Mouse (Mus musculus) lung, embryonic 15.5 days (tissue): Measurements from ENCODE around the gene Dhrs7. TPM values are rescaled to one million over a fixed set of nuclear protein-coding genes. Genes with fewer than 3 reads are reported as not detected.
"Not testable (repeated sequence)": the region's sequence is repeated elsewhere in the genome, so short reads cannot be mapped to it uniquely, and the experiment has no call there.

Source experiments
- ATAC-seq: fragments of 200-750 bp; cut with Nextera tagmentation; 2 replicates; pipeline ENCODE4 v1.8.0; 2017; ENCODE audit warnings: moderate number of reproducible peaks, borderline replicate concordance; ENCODE audit not compliant: low FRiP score, low TSS enrichment; ENCODE audit errors: extremely low read depth
- H3K27ac ChIP-seq: fragments of 300-500 bp; sonication (generic); 2 replicates; pipeline ENCODE4 v1.5.1; 2015; ENCODE audit warnings: moderate library complexity, mild to moderate bottlenecking, inconsistent platforms
- H3K27me3 ChIP-seq: fragments of 300-500 bp; sonication (generic); 2 replicates; pipeline ENCODE4 v1.6.1; 2015; ENCODE audit warnings: inconsistent platforms
- H3K36me3 ChIP-seq: fragments of 300-500 bp; sonication (generic); 2 replicates; pipeline ENCODE4 v1.6.1; 2015; ENCODE audit warnings: inconsistent platforms
- H3K4me1 ChIP-seq: fragments of 300-500 bp; sonication (generic); 2 replicates; pipeline ENCODE4 v1.6.1; 2015; ENCODE audit warnings: inconsistent platforms
- H3K4me2 ChIP-seq: fragments of 300-500 bp; sonication (generic); 2 replicates; pipeline ENCODE4 v1.6.1; 2015; ENCODE audit warnings: inconsistent platforms, mild to moderate bottlenecking, moderate library complexity
- H3K4me3 ChIP-seq: fragments of 300-500 bp; sonication (generic); 2 replicates; pipeline ENCODE4 v1.5.1; 2015; ENCODE audit warnings: mild to moderate bottlenecking, inconsistent platforms
- H3K9ac ChIP-seq: fragments of 300-500 bp; sonication (generic); 2 replicates; pipeline ENCODE4 v1.6.1; 2015; ENCODE audit warnings: inconsistent platforms
- H3K9me3 ChIP-seq: fragments of 300-500 bp; sonication (generic); 2 replicates; pipeline ENCODE4 v1.6.1; 2016; ENCODE audit warnings: inconsistent platforms
- WGBS: fragments of 180-500 bp; shearing (Covaris S2); methylation state at CpG from one replicate; pipeline ENCODE4 v1.1.7; 2015; 5-methylcytosine and 5-hydroxymethylcytosine counted together
- polyA plus RNA-seq: library from polyadenylated mRNA; unstranded; fragments of >200 nt; fragmentation: Nextera tagmentation; extraction: Ambion mirVana; gene quantifications from 2 replicates; pipeline ENCODE4 v1.2.1, GENCODE M21; 2015

Gene Dhrs7
- polyA plus RNA-seq, result 49.6 and 57.6 TPM in 2 replicates

DNA sequence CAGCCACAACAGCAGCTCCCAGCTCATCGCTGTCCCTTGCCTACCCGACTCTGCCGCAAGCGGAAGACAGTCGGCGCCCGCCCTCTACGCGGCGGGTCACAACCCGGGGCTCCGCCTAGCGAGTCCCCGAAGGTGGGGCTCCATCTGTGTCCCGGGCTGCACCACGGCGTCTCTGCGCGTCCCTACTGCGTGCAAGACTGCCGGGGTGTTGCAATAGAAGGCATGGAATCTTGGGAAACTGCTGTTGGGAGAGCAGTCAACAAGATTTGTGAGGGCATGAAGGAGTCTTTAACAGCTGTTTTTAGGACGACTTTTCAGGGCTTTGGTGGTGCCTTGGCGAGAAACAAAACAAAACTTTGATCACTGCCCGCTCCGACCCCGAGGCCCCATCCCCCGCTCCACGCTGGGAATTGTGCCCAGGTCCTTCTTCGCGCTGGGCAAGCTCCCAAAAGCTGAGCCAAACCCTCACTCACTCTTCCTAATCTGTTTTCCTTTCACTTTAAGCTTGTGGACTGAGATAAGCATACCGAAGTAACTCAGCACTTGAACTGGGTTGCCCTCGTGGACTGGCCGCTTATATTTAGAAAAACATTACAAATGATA is at the start of gene Dhrs7:
Dhrs7 (minus strand) TSS at position 175 of the 603 bp plus-strand sequence.
- H3K27ac ChIP-seq, result peak within 1 kb of the TSS; percentile 93
- H3K9ac ChIP-seq, result peak within 1 kb of the TSS; percentile 61
- peak within 1 kb of the TSS; percentile 67 for H3K4me3 ChIP-seq
- no peaks in the 10 kb centered on the region for H3K9me3 ChIP-seq
- under 1% methylated on average over 33 of the region's 33 CpGs for WGBS
- peaks cover 22% of the 10 kb centered on the region for H3K4me1 ChIP-seq
- H3K36me3 ChIP-seq, result no peaks in the 10 kb centered on the region
- H3K27me3 ChIP-seq, result no peaks in the 10 kb centered on the region
- ATAC-seq, result peak; percentile 96
- peak within 1 kb of the TSS; percentile 91 for H3K4me2 ChIP-seq

DNA sequence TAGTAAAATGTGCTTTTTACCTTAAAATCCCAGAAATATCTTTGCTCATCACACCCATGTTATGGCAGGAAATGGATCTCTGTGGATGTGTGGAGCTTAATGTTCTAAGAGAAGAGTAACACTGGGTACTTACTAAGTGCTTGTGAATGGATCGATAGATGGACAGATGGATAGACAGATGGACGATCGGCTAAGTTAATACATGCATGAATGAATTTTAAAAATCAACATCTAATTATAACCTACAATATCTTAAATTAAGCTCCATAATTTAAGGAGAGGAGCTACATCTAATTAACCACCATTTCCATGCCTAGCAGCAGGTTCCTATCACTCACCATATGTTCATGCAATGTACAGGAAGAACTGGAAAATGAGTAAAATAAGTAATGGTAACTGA is 45.3 kb upstream of the Dhrs7 start:
- no peak overlapping the region for H3K9ac ChIP-seq
- H3K9me3 ChIP-seq, result no peaks in the 10 kb centered on the region
- H3K27me3 ChIP-seq, result no peaks in the 10 kb centered on the region
- WGBS, result 87% methylated on average over 3 of the region's 3 CpGs
- ATAC-seq, result no peak
- H3K36me3 ChIP-seq, result no peaks in the 10 kb centered on the region
- no peak overlapping the region for H3K4me3 ChIP-seq
- H3K4me2 ChIP-seq, result no peak overlapping the region
- H3K4me1 ChIP-seq, result no peaks in the 10 kb centered on the region
- H3K27ac ChIP-seq, result no peak overlapping the region

DNA sequence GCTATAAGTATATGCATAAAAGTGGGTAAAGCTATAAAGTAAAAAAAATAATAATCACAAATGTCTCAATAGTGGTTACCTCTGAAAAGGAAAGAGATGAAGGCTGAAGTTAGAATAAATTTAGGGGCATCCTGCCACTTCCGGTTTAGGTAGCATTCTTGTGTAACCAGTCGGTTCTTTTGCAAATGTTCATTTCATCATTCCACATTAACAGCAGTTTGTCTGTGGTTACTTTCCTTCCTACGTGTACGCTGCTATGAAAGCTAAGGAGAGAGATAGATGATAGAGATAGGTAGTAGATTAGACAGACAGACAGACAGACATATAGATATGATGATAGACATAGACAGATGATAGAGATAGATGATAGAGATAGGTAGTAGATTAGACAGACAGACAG is 39.4 kb upstream of the Dhrs7 start:
- Histone ChIP-seq H3K36me3 (no peaks in the 10 kb centered on the region), H3K4me1 (no peaks in the 10 kb centered on the region), H3K4me2 (no peak overlapping the region), H3K9me3 (no peaks in the 10 kb centered on the region), H3K4me3 (no peak overlapping the region), H3K27ac (no peak overlapping the region), H3K9ac (no peak overlapping the region), H3K27me3 (no peaks in the 10 kb centered on the region)
- 79% methylated on average over 4 of the region's 4 CpGs for WGBS
- ATAC-seq, result no peak

DNA sequence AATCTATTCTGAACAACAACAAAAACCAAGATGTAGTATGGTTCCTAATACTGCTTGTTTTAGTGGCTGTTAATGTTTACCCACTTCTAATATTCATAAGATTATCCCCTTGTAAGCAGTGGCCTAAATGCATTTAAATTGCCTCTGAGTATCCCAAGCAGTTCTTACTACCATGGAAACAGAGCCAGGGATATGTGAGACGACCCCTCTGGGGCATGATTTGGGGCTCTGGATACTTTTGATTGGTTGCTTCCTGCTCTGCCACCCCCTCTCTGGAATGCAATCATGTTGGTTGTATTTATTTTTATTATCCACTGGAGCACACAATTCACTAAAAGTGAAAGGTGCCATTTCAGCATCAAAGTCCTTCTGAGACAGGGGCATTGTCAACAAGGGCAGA is 35.3 kb upstream of the Dhrs7 start:
- H3K9me3 ChIP-seq, result no peaks in the 10 kb centered on the region
- H3K36me3 ChIP-seq, result no peaks in the 10 kb centered on the region
- H3K9ac ChIP-seq, result no peak overlapping the region
- no peak overlapping the region for H3K4me2 ChIP-seq
- peaks cover 1% of the 10 kb centered on the region; the same call in 1 of the 2 replicates for H3K4me1 ChIP-seq
- H3K27ac ChIP-seq, result no peak overlapping the region
- no peaks in the 10 kb centered on the region for H3K27me3 ChIP-seq
- ATAC-seq, result no peak
- WGBS, result 21% methylated on average over 1 of the region's 1 CpGs
- H3K4me3 ChIP-seq, result no peak overlapping the region

DNA sequence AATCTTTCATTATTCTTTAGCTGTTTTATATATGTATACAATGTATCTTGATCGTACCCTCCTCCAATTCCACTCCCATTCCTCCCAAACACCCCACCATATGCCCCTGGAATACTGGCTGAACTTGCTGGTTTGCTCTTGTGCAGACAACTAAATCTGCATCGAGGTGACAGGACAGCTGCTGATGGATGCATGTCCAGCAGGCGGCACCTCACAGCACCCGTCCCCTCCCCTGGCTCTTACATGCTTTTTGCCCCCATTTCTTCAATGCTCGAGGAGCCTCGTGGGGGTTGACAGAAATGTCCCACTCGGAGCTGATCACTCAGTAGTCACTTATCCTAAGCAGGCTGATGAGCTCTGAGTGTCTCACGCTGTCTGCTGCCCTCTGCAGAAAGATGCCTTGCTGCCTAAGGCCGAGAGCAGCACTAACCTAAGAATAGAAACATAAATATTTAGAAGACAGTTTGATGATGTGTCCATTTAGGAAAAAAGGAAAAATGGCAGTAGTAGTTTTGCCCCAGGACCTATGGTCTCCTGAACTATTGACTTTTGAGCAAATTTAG is 30.3 kb upstream of the Dhrs7 start:
- Histone ChIP-seq H3K9me3 (no peaks in the 10 kb centered on the region), H3K27me3 (no peaks in the 10 kb centered on the region), H3K4me3 (no peak overlapping the region), H3K27ac (no peak overlapping the region), H3K4me1 (peaks cover 4% of the 10 kb centered on the region; the same call in 1 of the 2 replicates), H3K36me3 (no peaks in the 10 kb centered on the region), H3K9ac (no peak overlapping the region), H3K4me2 (peak overlapping the region; percentile 33)
- WGBS, result 17% methylated on average over 9 of the region's 9 CpGs
- ATAC-seq, result peak; percentile 19; the same call in 1 of the 2 replicates

DNA sequence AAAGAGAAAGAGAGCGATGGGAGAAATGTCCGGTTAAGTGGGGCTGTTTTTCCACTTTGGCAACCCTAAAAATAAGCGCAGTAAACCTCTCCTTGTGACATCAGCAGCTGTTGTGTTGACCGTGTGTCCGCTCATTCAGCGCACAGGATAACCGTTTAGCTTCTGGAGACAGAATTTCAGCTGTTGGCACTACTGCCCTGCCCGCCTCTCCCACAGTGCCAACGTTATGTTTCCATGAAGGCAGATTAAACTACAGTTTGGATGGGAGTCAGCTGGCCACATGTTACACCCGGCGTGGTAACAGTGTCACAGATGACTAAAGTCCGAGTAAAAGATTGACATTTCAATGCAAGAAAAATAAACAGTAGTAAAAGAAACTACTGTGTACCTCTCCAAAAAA is 29.7 kb upstream of the Dhrs7 start:
- no peak overlapping the region for H3K27ac ChIP-seq
- no peak; the same call in 1 of the 2 replicates for ATAC-seq
- no peak overlapping the region for H3K4me3 ChIP-seq
- H3K36me3 ChIP-seq, result no peaks in the 10 kb centered on the region
- H3K4me2 ChIP-seq, result peak overlapping the region; percentile 9; the same call in 1 of the 2 replicates
- peaks cover 4% of the 10 kb centered on the region; the same call in 1 of the 2 replicates for H3K4me1 ChIP-seq
- no peak overlapping the region for H3K9ac ChIP-seq
- WGBS, result 43% methylated on average over 12 of the region's 12 CpGs
- no peaks in the 10 kb centered on the region for H3K9me3 ChIP-seq
- H3K27me3 ChIP-seq, result no peaks in the 10 kb centered on the region

DNA sequence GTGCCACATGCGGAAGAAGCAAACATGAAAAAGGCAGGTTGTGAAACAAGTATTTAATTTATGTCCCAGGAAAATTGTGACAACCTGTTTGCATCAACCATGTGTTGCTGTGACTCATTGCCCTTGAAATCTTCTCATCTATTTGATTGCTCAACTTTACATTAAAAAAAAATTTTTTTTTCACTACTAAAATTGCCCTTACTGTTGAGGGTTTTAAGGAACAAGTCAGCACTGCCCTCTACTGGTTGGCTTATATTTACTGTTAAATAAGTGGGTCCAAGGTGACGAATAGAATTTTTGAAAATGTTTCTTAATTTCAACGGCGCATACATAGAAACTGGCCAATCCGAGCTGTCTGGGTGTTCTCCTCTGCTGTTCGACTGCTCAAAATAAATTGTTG is 29.2 kb upstream of the Dhrs7 start:
- Histone ChIP-seq H3K4me3 (no peak overlapping the region), H3K9ac (no peak overlapping the region), H3K4me1 (peaks cover 4% of the 10 kb centered on the region; the same call in 1 of the 2 replicates), H3K36me3 (no peaks in the 10 kb centered on the region), H3K27ac (no peak overlapping the region), H3K27me3 (no peaks in the 10 kb centered on the region), H3K9me3 (no peaks in the 10 kb centered on the region), H3K4me2 (peak overlapping the region; percentile 9; the same call in 1 of the 2 replicates)
- 31% methylated on average over 6 of the region's 6 CpGs for WGBS
- no peak for ATAC-seq

DNA sequence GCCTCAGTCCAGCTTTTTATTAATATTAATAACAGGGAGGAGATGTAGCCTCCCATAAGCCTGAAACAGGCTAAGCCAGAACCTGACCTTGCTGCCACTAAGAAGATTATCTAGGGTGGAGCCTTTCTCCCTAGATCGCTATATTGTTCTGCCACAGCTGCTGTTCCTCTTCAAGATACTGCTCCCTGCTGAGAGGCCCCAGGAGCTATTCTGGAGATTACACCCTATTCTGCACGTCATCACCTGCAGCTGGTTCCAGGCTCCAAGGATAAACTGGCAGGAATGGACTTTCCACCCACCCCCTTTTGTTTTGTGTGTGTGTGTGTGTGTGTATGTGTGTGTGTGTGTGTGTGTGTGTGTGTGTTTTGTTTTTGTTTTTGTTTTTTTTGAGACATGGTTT is 23.6 kb upstream of the Dhrs7 start:
- H3K9me3 ChIP-seq, H3K9ac ChIP-seq, ATAC-seq, H3K36me3 ChIP-seq, H3K27me3 ChIP-seq, H3K4me3 ChIP-seq, H3K27ac ChIP-seq, H3K4me2 ChIP-seq, H3K4me1 ChIP-seq: not testable (repeated sequence)
- 61% methylated on average over 2 of the region's 2 CpGs for WGBS

DNA sequence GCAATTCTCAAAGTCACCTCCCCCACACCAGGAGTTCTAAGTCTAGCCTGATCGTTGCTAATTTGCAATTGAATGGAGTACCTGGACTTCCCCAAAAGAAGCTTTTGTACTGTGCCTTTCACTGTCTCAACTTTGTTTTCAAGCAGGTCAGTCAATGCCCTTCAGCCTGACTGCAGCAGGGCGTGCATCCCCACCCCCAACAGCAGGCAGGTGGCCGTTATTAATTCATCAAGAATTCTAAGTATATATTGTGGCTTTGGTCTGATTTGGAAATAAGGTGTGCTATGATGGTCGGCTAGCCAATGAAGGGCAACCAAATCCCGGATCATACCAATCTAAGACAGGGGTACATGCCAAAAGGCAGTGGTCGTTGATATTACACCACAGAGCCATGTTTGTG is 23.0 kb upstream of the Dhrs7 start:
- H3K9me3 ChIP-seq, H3K4me2 ChIP-seq, H3K4me3 ChIP-seq, H3K36me3 ChIP-seq, H3K27ac ChIP-seq, H3K4me1 ChIP-seq, H3K27me3 ChIP-seq, ATAC-seq, H3K9ac ChIP-seq: not testable (repeated sequence)
- 61% methylated on average over 6 of the region's 6 CpGs for WGBS

DNA sequence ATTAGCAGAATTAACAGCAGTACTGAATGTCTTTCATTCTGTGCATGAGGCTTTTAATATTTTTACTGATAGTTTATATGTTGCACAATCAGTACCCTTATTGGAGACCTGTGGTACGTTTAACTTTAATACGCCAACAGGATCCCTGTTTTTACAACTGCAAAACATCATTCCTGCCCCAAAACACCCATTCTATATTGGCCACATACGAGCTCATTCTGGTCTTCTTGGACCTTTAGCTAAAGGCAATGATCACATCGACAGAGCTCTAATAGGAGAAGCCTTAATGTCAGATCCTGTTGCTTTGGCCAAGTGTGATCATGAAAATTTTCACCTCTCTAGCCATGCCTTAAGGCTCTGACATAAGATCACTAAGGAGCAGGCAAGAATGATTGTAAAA is 21.9 kb upstream of the Dhrs7 start:
- not testable (repeated sequence) for H3K4me3 ChIP-seq, H3K9ac ChIP-seq, H3K36me3 ChIP-seq, H3K27ac ChIP-seq, H3K4me2 ChIP-seq, H3K4me1 ChIP-seq, ATAC-seq, H3K27me3 ChIP-seq, H3K9me3 ChIP-seq
- WGBS, result 76% methylated on average over 4 of the region's 4 CpGs

DNA sequence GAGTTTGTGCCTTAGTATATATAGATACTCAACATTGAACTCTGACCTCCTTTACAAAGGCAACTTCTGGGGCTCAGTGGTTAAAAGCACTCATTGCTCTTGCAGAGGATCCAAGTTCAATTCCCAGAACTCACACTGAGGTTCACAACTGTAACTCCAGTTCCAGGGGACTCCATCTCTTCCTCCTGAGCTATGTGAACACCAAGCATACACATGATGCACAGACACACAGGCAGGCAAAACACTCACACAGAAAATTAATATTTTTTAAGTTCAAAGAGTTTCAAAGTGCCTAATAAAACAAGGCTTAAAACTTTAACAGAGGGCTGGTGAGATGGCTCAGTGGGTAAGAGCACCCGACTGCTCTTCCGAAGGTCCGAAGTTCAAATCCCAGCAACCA is 18.9 kb upstream of the Dhrs7 start:
- no peak overlapping the region for H3K27ac ChIP-seq
- no peak for ATAC-seq

DNA sequence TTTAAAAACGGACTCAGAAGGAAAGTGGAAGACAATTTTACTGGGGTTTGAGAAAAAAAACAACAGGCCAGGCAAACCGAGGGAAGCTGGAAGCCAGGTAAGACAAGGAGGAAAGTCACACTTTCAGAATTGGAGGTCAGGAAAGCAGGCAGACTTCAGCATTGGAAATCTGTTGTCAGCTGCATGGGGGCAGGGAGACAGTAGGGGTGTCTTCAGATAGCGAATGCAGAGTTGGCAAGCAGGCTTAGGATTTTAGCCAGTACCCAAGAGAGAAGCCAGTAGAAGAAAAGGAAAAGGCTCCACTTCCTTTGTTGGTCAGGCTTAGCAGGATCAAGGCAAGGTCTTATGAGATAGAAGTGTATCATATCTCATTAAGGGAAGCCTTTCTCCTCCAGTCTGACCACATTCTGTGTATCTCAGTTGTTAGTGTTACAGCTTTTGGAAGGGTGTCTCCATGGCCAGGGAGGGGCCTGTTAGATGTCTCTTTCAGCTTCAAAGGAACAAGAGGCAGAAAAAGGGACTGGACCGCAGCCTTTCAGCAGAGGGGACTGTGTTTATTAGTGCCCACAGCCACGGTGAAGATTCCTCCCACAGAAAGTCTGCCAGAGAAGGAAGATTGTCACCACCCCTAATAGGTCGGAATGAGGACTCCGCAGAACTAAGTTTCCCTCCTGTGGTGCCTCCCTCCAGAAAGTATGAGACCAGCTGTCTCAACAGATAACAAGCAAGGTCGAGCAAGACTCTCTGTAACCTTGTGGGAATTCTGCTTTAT is 18.0 kb upstream of the Dhrs7 start:
- H3K27ac ChIP-seq, result no peak overlapping the region
- 49% methylated on average over 8 of the region's 8 CpGs for WGBS

More for the DNA sequence above, 18.9 kb upstream of the Dhrs7 start:
- no peaks in the 10 kb centered on the region for H3K36me3 ChIP-seq
- H3K4me2 ChIP-seq, result no peak overlapping the region
- 99% methylated on average over 3 of the region's 3 CpGs for WGBS
- H3K9ac ChIP-seq, result no peak overlapping the region
- H3K9me3 ChIP-seq, result no peaks in the 10 kb centered on the region
- H3K27me3 ChIP-seq, result no peaks in the 10 kb centered on the region
- no peaks in the 10 kb centered on the region for H3K4me1 ChIP-seq
- H3K4me3 ChIP-seq, result no peak overlapping the region

More for the DNA sequence above, 18.0 kb upstream of the Dhrs7 start:
- Histone ChIP-seq H3K9ac (no peak overlapping the region), H3K4me1 (no peaks in the 10 kb centered on the region), H3K9me3 (no peaks in the 10 kb centered on the region), H3K4me2 (no peak overlapping the region), H3K27me3 (no peaks in the 10 kb centered on the region), H3K4me3 (no peak overlapping the region), H3K36me3 (no peaks in the 10 kb centered on the region)
- ATAC-seq, result no peak
